Mouse (Mus musculus): ENCODE data around the gene Mapk12.

DNA sequence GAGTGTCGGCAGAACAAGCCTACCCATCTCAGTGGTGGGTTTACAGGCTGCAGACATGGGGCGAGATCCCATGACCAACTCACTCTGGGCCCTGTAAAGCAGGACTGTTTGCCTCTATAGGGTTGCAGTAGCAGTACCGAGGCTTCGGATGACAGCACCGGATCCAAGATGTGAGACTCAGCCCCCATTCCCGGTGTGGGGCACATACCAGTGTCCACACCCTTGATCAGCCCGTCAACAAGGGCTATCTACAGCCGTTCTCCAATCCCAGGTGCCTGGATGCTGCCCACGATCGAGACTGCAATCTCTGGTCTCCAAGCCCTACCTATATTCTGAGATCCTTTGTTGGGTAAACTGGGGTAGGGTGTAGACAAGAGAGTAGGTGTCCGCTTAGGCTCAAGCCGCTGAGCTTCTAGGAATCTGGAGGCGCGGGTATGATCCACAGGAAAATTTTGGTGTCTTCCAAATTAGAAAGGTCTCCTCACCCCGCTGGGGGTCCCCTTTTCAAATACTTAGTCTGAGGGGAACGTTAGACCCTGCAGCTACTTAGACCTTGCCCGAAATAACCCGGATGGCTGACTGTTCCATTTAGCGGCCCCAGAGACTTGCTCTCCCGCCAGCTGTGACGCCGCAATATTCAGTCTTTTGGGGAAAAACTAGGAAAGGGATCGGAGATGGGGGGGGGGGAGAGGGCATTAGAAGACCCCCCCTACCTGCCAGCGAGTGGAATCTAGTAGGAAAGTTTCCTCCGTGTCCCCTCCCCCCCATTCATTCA, 8.2 kb upstream of the Mapk12 start:
- TF ChIP-seq CTCF (IDR thresholded peaks at IDR 0.05; ENCODE audit: low read depth) (no peak), EP300 (IDR thresholded peaks at IDR 0.05; ENCODE audit: low read depth) (no peak)

All from liver, embryonic 14.5 days (tissue).